Mouse (Mus musculus): Measurements from ENCODE around the gene Fubp3. TPM values are rescaled to one million over a fixed set of nuclear protein-coding genes. Genes with fewer than 3 reads are reported as not detected.

Gene Fubp3
- polyA plus RNA-seq, 1 experiment: 29.9 TPM

DNA sequence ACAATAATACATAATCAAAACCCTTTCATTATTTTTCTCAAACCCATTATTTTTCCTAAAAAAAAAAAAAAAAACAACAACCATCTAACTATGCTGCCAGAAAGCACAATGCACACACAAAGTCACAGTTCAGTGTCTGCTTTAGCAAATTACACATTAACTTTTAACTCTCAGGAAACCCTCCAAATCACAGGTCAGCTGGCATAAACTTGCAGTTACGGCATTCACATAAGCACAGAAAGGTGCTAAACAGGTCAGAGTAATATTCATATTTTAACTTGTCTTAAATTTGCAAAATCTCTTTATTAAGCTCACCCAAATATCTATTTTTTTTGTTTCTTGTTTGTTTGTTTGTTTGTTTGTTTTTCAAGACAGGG, 91.3 kb downstream of the Fubp3 start:
- Histone ChIP-seq H3K4me3 (ENCODE audit: insufficient read depth, poor library complexity, severe bottlenecking) (no peak overlapping the region), H3ac (ENCODE audit: control insufficient read depth, insufficient read length, low read depth) (no peak overlapping the region), H3K79me3 (ENCODE audit: low read depth) (no peaks in the 10 kb centered on the region), H3K36me3 (ENCODE audit: control insufficient read depth, insufficient read depth) (no peaks in the 10 kb centered on the region), H3K27me3 (ENCODE audit: control insufficient read depth, insufficient read depth, insufficient read length) (peaks cover 14% of the 10 kb centered on the region), H3K79me2 (ENCODE audit: control insufficient read depth, insufficient read depth) (no peaks in the 10 kb centered on the region)
- no peak for TF ChIP-seq MYOG (IDR thresholded peaks at IDR 0.05; ENCODE audit: control insufficient read depth, extremely low read depth, insufficient read length)
- TF ChIP-seq USF1 (IDR thresholded peaks at IDR 0.05; ENCODE audit: low read depth): no peak
- no peak for TF ChIP-seq MAX (IDR thresholded peaks at IDR 0.05)
- no peak for TF ChIP-seq MYOD1 (IDR thresholded peaks at IDR 0.05; ENCODE audit: control insufficient read depth, insufficient read length, low read depth)
- no peak for TF ChIP-seq CTCF (IDR thresholded peaks at IDR 0.05; ENCODE audit: control insufficient read depth, insufficient read depth, insufficient read length)
- TF ChIP-seq CEBPB (IDR thresholded peaks at IDR 0.05; ENCODE audit: low read depth): no peak
- no peak for TF ChIP-seq FOSL1 (IDR thresholded peaks at IDR 0.05; ENCODE audit: insufficient read depth, low read length, poor library complexity, severe bottlenecking)

Small RNA genes within 50 kb of the gene (microRNA-seq; reads per million reads assigned to microRNA genes)
- 0.80 reads per million, percentile 17 among the genes with 10 or more reads in this experiment for gene Mir6998 (ENCODE audit: borderline microRNAs expressed)

Other genes starting within 250 kb of the Fubp3 start
- 248 TPM for gene Ass1, start 102.4 kb upstream of the Fubp3 start, polyA plus RNA-seq (2012; fragmentation: generic; extraction: Trizol)
- not detected for gene Prdm12, start 67.4 kb downstream of the Fubp3 start, polyA plus RNA-seq (2012; fragmentation: generic; extraction: Trizol)
- 63.4 TPM for gene Exosc2, start 98.1 kb downstream of the Fubp3 start, polyA plus RNA-seq (2012; fragmentation: generic; extraction: Trizol)
- gene Abl1, start 115.7 kb downstream of the Fubp3 start, polyA plus RNA-seq (2012; fragmentation: generic; extraction: Trizol): 45.9 TPM
- gene Qrfp, start 237.9 kb downstream of the Fubp3 start, polyA plus RNA-seq (2012; fragmentation: generic; extraction: Trizol): 4.1 TPM